Mouse (Mus musculus) ES-E14 (cell line): ENCODE results near the gene Olfr1208.

Experiments
- ZC3H11A ChIP-seq: IDR thresholded peaks from 2 replicates; pipeline ENCODE4 v1.6.1; 2012; ENCODE audit warnings: low read depth, mild to moderate bottlenecking, inconsistent platforms, low read length, borderline replicate concordance
- ZNF384 ChIP-seq: IDR thresholded peaks from 2 replicates; pipeline ENCODE4 v1.6.1; 2012; ENCODE audit warnings: low read depth, low read length, inconsistent platforms

DNA sequence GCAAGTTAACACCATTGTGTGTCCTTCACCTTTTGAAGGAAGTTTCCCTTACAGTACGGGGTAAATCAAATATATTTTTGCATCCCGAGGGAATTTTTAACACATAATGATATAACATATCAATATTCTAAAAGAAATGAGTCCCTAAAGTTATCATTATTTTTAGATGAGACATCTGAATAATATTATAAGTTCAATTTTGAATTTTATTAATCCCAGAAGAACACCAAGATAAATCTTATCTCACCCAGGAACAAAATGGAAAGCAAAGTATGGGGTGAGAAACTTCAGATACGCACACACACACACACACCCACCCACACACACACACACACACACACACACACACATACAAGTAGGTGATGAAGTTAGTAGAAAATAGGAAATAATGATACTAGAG lies 12.9 kb upstream of the Olfr1208 start, which contains the start of gene Olfr1209:
- no peak for TF ChIP-seq ZC3H11A
- TF ChIP-seq ZNF384: no peak
